Mouse (Mus musculus): ENCODE measurements around the gene Dyrk1a.
"Not testable (repeated sequence)": the region's sequence is repeated elsewhere in the genome, so short reads cannot be mapped to it uniquely, and the experiment has no call there.

Gene Dyrk1a

GRCm38 (mm10) chr16:94632424-94632963, 62.7 kb downstream of the Dyrk1a start:
- DNase-seq (ENCODE audit: low read depth), result no peak

DNA sequence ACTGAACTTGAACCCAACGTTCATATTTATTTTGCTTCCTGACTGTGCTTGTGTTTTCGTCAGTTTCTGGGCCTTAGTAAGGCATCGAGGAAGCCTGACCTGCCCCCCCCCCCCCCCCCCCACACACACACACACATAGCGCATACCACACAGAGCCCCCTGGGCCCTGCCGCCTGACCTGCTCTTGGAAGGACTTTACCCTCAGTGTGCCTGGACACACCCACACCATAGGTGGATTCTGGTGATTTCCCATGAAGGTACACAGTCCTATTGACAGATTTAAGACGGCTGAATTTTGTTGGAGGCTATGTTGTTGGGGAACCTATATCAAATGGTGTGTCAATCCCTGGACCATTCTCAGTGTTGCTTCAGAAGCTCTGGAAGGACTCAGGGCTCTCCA, 63.2 kb downstream of the Dyrk1a start:
- DNase-seq (ENCODE audit: low read depth), result no peak

DNA sequence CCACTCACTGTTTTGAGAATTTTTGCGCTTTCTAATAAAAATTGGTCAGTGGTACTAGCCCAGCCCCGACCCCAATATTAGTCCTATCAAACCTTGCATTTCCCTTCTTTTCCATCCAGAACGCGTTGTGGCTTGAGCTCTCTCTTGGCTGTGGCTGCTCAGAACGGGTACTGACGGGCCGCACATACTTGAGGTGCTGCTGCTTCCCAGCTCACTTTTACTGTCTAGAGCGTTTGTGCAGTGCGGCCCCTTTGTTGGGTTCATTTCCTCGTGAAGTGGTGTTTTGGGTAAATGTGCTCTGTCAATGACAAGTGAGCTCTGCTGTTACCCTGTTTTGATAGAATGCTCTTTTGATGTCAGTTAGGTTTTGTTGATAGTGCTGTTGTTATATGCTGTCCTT, 67.6 kb downstream of the Dyrk1a start:
- DNase-seq (ENCODE audit: low read depth), result no peak

DNA sequence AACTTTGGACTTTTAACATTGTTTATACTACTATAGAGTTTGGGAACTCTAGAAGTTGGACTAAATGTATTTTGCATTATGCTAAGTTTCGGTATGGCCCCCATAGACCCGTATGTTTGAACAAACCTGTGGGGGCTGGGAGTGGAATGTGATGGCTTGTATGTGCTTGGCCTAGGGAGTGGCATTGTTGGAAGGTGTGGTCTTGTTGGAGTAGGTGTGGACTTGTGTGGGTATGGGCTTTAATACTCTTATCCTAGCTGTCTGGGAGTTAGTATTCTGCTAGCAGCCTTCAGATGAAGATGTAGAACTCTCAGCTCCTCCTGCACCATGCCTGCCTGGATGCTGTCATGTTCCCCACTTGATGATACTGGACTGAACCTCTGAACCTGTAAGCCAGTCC, 72.0 kb downstream of the Dyrk1a start:
- no peak for DNase-seq (ENCODE audit: low read depth)

GRCm38 (mm10) chr16:94647153-94647552, 77.3 kb downstream of the Dyrk1a start:
- DNase-seq (ENCODE audit: low read depth), result no peak

GRCm38 (mm10) chr16:94647925-94648324, 78.1 kb downstream of the Dyrk1a start:
- no peak for DNase-seq (ENCODE audit: low read depth)

GRCm38 (mm10) chr16:94649861-94650260, 80.1 kb downstream of the Dyrk1a start:
- DNase-seq (ENCODE audit: low read depth), result no peak

DNA sequence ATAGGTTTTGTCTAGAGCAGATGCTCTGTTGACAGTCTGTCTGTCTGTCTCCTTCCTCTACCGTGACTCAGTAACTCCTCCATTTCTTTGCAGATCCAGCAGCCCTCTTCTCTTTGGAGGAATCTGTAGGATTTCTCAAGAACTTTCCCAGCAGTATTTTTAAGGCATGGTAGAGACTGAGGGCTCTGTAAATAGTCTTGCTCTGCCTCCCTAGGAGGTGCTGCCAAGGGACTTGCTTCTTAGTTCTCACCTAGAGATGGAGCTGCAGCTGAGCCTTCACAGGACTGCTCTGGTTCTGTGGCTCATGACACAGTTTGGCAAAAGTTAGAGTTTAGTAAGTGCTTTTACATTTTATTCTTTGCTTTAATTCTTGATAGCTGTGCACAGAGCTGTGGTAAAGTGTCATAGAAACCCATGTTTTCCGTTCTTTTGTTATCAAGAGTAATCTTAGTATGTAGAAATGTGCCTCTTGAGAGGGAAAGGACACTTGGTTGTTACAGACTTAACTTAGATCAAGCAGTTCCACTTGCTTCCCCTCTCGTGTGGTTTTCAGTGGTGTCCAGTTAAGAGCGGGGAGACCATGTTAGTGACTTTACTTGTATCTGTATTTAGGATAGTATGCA, 82.4 kb downstream of the Dyrk1a start:
- peak; percentile 5 for DNase-seq (ENCODE audit: low read depth)

GRCm38 (mm10) chr16:94655083-94655482, 85.3 kb downstream of the Dyrk1a start:
- no peak for DNase-seq (ENCODE audit: low read depth)

DNA sequence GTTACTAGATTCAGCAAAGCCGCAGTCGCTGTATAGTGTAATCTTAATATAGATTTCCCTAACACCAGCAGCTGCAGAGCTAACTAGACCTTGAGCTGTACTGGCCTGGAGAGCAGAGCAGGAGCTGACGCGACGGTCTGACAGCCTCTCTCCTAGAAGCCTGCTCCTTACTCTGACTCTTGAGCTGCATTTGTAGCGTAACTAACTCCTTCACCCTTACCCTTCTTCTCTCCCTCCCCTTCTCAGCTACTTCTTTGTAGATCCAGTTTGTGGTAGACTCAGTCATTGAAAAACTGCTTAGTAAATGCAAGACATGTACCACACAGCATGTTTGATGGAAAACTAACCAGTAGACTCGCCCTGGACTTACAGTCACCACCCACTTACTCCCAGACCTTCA, 87.1 kb downstream of the Dyrk1a start:
- DNase-seq (ENCODE audit: low read depth), result no peak

GRCm38 (mm10) chr16:94659394-94659793, 89.6 kb downstream of the Dyrk1a start:
- DNase-seq (ENCODE audit: low read depth), result no peak

DNA sequence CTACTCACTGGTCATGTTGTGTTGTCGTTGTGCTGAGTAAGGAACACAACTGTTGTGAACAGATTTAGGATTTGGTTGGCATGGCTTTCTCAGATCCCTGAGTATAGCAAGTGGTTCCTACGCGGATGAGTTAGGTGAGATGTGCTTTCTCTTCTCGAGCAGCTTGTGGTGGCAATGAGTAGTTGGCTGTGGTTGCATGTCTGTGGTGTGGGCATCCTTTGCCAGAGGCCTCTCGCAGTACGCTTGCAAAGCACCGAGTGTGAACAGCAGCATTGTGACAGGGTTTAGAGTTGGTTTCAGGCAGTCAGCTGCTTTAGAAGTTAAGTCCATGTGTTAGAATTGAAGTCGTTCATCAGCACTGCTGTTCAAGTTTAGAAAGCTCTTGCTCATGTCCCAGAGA, 90.4 kb downstream of the Dyrk1a start:
- no peak for DNase-seq (ENCODE audit: low read depth)

GRCm38 (mm10) chr16:94667557-94667956, 97.7 kb downstream of the Dyrk1a start:
- DNase-seq (ENCODE audit: low read depth), result no peak

DNA sequence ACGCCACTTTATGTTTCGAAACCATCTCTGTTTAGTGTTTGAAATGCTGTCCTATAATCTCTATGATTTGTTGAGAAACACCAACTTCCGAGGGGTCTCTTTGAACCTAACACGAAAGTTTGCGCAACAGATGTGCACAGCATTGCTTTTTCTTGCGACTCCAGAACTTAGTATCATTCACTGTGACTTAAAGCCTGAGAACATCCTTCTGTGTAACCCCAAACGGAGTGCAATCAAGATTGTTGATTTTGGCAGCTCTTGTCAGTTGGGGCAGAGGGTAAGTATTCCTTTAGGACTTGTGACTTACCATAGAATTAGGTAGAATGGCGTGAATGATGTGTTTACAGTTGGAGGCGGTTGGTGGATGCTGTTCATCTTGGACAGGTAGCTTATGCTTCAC, 101.5 kb downstream of the Dyrk1a start:
- DNase-seq (ENCODE audit: low read depth), result no peak

DNA sequence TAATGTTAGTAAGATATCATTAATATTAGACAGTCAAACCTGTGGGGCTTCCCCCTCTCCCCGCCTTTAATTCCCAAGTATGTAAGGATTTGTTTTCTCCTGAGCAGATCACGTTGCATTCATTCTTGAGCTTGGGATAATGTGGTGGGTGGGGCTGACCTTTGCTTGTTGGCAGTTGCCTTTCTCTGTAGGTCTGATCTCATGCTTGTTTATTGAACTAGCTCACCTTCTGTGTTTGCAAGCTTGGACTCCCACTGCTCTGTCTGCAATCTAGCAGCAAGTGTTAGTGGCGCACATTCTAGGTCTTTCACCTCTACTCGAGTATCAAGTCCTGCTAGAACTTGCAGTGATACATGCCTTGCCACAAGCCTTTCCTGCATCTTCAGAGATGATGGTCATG, 111.1 kb downstream of the Dyrk1a start:
- DNase-seq (ENCODE audit: low read depth), result no peak

DNA sequence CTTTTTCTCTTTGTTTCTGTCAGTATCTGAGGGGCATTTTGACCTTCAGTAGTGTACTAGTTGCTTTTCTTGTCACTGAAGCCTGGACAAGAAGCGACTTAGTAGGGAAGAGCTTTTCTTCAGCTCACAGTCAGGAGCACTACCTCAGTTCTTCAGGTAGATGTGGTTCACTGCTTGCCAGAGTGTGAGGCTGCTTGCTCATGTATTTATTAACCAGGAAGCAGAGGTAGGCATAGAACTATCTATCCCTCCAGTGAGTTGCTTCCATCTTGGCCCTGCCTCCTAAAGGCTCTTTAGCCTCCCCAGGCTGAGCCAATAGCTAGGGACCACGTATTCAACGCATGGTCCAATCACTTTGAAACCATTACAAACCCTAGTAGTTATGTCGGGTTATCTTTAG, 112.0 kb downstream of the Dyrk1a start:
- no peak for DNase-seq (ENCODE audit: low read depth)

- DNase-seq (ENCODE audit: low read depth), result no peak
These were observed 114.2 kb downstream of the Dyrk1a start for GRCm38 (mm10) chr16:94683960-94684359.

GRCm38 (mm10) chr16:94693687-94694305, 124.0 kb downstream of the Dyrk1a start:
- DNase-seq (ENCODE audit: low read depth), result no peak

GRCm38 (mm10) chr16:94697553-94697952, 127.7 kb downstream of the Dyrk1a start:
- no peak for DNase-seq (ENCODE audit: low read depth)

DNA sequence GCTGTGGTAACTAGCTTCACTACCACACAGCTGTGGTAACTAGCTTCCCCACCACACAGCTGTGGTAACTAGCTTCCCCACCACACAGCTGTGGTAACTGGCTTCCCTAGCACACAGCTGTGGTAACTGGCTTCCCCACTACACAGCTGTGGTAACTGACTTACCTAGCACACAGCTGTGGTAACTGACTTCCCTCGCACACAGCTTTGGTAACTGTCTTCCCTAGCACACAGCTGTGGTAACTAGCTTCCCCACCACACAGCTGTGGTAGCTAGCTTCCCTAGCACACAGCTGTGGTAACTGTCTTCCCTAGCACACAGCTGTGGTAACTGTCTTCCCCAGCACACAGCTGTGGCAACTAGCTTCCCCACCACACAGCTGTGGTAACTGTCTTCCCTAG, 128.4 kb downstream of the Dyrk1a start:
- not testable (repeated sequence) for DNase-seq (ENCODE audit: low read depth)

GRCm38 (mm10) chr16:94701141-94701540, 131.3 kb downstream of the Dyrk1a start:
- no peak for DNase-seq (ENCODE audit: low read depth)

GRCm38 (mm10) chr16:94701971-94702370, 132.2 kb downstream of the Dyrk1a start:
- no peak for DNase-seq (ENCODE audit: low read depth)

DNA sequence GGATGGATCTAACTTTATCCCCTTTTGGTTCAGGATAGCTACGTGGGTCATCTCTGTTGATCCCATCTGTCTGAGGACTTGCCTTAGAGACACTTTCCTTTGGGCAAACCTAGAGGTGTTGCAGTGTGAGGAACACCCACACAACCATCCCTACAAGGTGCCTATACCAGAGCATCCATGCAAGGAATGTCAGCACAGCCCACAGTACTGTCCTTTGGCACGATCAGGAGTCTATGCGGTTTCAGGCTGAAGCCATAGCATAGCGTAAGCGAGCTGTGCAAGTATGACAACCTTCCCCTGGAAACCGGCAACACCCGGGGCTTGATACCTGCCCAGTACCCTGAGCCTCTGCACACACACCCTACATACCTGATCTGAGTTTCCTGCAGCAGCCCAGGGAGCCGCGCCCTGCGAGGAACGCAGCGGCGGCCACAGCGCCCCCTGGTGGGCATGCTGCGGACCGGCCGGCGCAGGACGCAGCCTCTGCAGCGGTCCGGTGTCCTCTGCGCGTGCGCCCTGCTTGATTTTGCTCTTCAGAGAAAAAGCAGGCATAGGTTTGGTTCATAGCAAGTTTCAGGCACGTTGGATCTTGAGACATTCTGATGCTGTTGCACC, 143.8 kb downstream of the Dyrk1a start:
- DNase-seq (ENCODE audit: low read depth), result no peak

Measured in NIH3T3 (cell line).